Mouse (Mus musculus) ES-Bruce4 (cell line): ENCODE measurements around the gene Srgap1.

Source experiments
- CTCF ChIP-seq: IDR thresholded peaks from one replicate; pipeline ENCODE4 v1.8.1; 2011; ENCODE audit warnings: low read depth, low read length
- POLR2A ChIP-seq: IDR thresholded peaks from one replicate; pipeline ENCODE4 v1.8.1; 2011; ENCODE audit warnings: low read length; ENCODE audit not compliant: insufficient read depth

- TF ChIP-seq CTCF (no peak), POLR2A (no peak)
Measured at GRCm38 (mm10) chr10:121873063-121873489, 174.0 kb downstream of the Srgap1 start.
